Mouse (Mus musculus): Measurements from ENCODE around the gene Ankef1.

GRCm38 (mm10) chr2:136570856-136571255, 69.1 kb downstream of the Ankef1 start:
- TF ChIP-seq POLR2A (IDR thresholded peaks at IDR 0.05; ENCODE audit: control insufficient read depth in 1 of 2, insufficient read depth in 1 of 2, low read depth in 1 of 2, low read length in 2 of 2, poor library complexity in 1 of 2) (no peak), ZMIZ1 (IDR thresholded peaks at IDR 0.05; ENCODE audit: low read depth, low read length) (no peak), CTCF (IDR thresholded peaks at IDR 0.05 in 2 of 3, conservative IDR thresholded peaks at IDR 0.05 in 1 of 3; ENCODE audit: control insufficient read depth in 1 of 3, insufficient read depth in 1 of 3, low read depth in 2 of 3, low read length in 3 of 3, poor library complexity in 1 of 3, severe bottlenecking in 1 of 3) (no peak), SIN3A (IDR thresholded peaks at IDR 0.05; ENCODE audit: low read length) (no peak), TBP (IDR thresholded peaks at IDR 0.05; ENCODE audit: low read depth, low read length) (no peak), ZKSCAN1 (IDR thresholded peaks at IDR 0.05; ENCODE audit: low read depth, low read length) (no peak), NRF1 (IDR thresholded peaks at IDR 0.05; ENCODE audit: insufficient read depth, low read depth, low read length, poor library complexity, severe bottlenecking) (no peak), TCF12 (IDR thresholded peaks at IDR 0.05; ENCODE audit: low read depth, low read length) (no peak), MAX (IDR thresholded peaks at IDR 0.05; ENCODE audit: low read length) (no peak)
